Mouse (Mus musculus) liver (tissue): ENCODE measurements around the gene Vps26b.

ENCODE experiments used
- DNase-seq: peaks from one replicate; pipeline ENCODE4 v3.0.0-alpha.2; 2020; ENCODE audit warnings: mixed read lengths

Vps26b gene

DNA sequence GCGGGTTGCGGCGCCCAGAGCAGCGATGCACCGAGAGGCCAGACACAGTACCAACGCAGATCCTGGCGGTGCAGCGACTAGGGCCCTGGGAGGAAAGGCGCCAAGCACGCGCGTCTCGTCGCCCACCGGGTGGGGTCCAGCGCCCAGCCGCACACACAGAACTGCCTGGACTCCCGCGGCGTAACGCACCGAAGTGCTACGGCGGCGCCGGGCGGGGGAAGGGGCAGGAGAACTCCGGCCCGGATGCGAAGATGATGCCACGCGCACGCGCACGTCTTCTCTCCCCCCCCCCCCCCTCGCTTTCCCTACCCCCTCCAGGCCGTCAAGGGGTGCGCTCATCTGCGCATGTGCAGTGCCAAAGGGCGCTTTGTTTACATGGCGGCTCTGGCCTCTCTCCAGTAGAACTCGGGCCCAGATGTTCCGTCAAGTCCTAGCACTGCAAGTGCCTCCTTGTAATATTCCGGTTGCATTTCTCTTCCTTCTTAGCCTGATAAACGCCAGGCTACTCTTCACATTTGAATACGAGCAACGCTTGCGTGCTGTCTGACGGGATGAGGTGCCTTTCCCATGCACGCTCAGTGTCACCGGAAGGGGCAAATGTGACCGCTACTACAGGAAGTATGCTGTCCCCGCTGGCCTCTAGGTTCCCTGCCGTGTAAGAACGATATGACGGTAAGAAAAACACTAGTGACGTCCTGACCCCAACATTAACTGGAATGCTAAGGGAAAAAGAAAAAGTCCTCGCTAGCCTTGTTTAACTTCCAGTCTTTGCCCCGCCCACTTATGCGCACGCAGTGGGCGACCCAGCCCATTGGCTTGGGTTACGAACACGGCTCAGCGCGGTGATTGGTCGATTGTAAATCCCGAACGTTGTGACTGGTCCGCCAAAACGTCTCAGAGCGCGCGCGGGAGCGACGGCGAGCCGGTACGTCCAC lies at the start of gene Vps26b, which contains the start of gene Ncapd3:
TSS of gene Vps26b (minus strand) at position 238 of the 935 bp plus-strand sequence.
TSS of gene Ncapd3 (plus strand) at position 348 of the 935 bp plus-strand sequence.
- DNase-seq = peak; percentile 98

- no peak for DNase-seq
Measured at GRCm38 (mm10) chr9:27075812-27076211, 45.9 kb upstream of the Vps26b start.

DNA sequence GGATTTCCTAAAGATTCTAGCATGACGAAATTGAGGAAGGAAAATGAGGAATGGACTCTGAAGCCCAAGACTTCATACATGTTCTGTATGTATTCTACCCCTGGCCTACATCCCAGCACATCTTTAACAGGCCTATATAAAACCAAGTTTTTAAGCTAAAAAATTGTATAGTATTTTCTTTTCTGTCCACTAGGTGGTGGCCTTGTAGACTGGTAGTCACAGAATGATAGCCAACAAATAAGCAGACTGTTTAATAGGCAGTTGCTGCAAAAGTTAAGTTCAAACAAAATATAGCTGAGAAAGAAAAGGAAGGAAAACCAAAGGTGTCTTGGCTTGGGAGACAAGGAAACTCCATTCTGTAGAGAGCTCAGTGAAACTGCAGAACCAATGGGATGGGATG lies 44.8 kb upstream of the Vps26b start:
- no peak for DNase-seq

- no peak for DNase-seq
Measured at GRCm38 (mm10) chr9:27070895-27071294, 41.0 kb upstream of the Vps26b start.

- DNase-seq = no peak
Measured at GRCm38 (mm10) chr9:27058341-27058740, 28.5 kb upstream of the Vps26b start.

DNA sequence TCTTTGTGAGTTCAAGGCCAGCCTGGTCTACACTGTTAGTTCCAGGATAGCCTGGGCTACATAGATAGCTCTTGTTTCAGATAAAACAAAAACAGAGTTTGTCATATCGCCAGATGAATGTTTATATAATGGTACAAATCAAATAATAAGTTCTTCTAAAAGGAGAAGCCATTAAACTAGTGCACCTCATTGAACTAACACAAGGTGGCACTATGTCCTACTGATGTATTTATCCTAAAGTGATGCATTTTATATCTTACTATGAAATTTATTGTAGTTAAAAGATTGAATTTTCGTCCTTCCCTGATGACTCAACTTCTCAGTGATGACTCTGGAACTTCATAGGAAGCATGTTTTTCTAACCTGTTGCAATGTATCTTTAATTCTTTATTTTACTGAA lies 19.6 kb upstream of the Vps26b start:
- DNase-seq = no peak

DNA sequence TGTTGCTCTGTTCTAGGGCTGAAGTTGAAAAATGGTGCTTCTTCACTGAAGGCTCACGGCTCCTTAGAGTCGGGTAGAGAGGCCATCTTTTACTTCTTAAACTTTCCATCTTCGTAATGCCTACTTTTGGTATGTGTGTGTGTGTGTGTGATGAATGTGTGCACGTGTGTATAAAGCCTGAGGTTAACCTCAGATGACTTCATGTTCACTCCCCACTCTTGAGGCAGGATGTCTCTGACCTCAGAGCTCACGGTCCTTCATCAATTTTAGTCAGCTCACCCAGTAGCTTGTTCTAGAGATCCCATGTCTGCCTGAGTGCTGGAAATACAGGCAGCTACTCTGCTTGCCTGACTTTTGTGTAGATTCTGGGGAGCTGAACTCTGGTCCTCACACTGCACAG lies 14.0 kb upstream of the Vps26b start:
- no peak for DNase-seq

- DNase-seq = no peak
Measured at GRCm38 (mm10) chr9:27030763-27031100, 867 bp upstream of the Vps26b start.

- DNase-seq = peak; percentile 61
Measured at GRCm38 (mm10) chr9:27029022-27029827, 640 bp downstream of the Vps26b start.

GRCm38 (mm10) chr9:27026708-27027107 lies 3.2 kb downstream of the Vps26b start:
- no peak for DNase-seq

DNA sequence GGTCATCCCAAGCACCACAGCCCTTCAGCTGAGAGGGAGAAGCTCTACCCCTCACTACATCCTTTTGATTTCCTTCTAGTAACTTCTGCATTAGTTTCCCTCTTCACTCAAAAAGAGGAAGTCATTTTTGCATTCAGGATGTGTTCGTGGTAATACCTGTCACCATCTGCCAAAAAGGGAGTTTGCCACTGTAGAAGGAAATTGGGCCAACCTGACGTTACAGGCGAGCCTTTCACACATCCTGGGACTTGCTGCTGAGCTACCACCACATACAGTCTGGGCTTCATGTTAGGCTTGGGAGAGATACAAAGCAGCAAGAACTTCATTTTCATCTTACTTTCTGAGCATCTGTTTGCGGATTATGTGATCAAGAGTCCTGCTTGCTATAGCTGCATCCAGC lies 6.2 kb downstream of the Vps26b start:
- DNase-seq = no peak

DNA sequence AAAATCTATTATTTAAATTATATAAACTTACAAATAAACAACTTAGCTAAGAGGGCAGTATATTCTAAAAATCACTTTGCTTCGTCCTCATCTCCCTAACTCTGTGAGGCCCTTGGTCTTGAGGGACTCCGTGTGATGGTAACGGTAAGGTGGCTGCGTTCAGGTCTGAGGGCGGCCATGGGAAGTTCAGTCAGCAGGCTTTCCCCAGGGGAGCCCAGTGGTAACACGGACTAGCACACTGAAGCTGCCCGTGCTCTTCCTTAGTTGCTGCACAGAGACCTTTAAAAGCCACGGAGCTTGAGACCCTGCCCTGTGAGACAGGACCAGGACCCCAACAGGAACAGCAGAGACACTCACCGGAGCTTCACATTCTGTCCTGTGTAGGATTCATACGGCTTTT lies 10.9 kb downstream of the Vps26b start:
- DNase-seq = no peak

GRCm38 (mm10) chr9:27011572-27011971 lies 18.3 kb downstream of the Vps26b start:
- DNase-seq = no peak

DNA sequence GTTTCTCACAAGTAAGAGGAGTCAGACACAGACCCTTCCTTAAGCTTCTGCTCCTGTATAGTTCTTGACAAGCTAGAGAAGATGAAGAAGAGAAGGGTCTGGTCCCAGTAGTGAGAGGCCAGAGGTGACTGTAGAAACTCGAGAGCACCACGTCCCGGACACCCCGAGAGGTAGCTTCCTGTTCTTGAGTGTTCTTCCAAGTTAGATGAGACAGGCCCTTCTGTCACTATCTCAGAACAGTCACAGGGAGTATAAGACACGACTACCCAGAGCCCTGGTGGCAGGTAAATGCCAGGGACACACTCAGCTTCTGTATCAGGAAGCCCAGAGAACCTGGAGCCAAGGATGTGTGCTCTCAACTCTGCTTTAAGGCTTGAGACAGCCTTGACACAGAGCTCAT lies 20.6 kb downstream of the Vps26b start:
- no peak for DNase-seq

DNA sequence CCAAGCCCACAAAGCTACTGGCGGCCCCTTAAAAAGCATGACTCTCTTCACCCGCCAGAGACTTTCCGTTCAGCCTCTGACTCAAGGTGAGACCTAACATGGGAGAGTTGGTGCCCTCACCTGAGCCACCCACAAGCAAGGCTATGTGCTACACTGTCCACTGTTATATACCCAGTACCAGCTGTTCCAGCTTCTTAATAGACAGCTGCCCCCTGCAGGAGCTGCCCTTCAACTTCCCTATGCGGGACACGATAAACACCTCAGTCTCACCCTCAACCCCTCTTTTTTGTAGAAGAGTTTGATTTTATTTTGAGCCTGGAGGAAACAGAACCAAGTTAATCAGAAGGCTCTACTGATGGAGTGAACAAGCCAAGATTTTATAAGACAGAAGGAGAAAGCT lies 23.0 kb downstream of the Vps26b start:
- no peak for DNase-seq

- no peak for DNase-seq
Measured at GRCm38 (mm10) chr9:27005933-27006332, 23.9 kb downstream of the Vps26b start.

- no peak for DNase-seq
Measured at GRCm38 (mm10) chr9:27005231-27005630, 24.6 kb downstream of the Vps26b start.

GRCm38 (mm10) chr9:26999461-27000395 lies 30.1 kb downstream of the Vps26b start, which contains the start of the genes Acad8 and Thyn1:
TSS of gene Acad8 (minus strand) at chr9:26999566.
TSS of gene Thyn1 (plus strand) at chr9:26999710.
- peak; percentile 97 for DNase-seq

DNA sequence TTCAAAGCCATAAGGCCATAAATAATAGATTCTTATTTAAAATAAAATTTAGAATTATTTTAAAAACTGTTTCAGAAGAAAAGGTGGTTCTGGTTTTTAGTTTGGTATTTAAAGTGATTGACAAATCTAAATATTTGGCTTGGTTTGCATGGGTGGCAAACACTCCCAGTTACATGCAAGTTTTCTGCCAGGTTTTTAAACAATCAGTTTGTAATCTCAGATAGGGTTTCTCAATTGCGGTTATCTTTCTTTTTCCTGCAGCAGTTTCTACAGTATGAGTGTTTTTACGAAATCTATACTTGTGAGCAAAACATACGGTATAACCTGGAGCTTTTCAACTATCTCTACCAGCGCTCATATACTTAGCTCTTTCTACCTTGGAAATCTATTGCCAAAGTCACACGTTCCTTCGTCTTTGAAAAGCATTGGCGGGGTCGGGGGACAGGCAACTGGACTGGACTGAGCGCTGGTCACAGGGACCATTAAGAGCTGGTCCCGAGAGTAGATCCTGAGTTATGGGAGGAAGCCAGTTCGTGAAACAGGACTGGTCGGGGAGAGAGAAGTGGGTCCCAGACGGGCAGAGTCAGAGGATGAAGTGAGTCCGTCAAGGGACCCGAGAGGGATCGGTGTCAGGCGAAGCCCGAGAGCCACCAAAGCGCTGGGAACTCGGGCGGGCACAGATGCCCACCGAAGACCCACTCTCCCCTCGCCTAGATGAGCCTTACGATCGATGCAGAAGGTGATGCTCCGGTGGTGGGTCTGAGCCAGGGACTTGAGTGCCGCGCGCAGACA lies 31.0 kb downstream of the Vps26b start:
- DNase-seq = no peak

DNA sequence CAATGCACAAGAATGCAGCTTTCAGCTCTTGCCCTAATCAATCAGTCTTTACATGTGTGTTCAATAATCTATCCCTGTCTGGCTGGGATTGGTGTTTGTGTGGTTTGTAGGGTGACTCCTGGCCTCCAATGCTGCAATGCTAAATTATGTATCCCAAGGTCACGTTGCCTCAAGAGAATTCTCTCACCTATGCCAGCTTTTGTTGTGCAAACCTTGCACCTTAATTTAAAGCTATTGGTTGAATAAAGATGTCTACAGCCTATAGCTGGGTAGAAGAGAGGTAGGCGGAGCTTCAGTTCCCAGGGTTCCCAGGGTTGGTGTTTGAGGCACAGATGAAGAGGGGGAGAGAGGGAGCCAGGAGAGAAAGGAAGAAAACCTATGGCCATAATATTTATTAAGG lies 32.4 kb downstream of the Vps26b start:
- DNase-seq = no peak

- DNase-seq = no peak
Measured at GRCm38 (mm10) chr9:26997062-26997461, 32.8 kb downstream of the Vps26b start.

DNA sequence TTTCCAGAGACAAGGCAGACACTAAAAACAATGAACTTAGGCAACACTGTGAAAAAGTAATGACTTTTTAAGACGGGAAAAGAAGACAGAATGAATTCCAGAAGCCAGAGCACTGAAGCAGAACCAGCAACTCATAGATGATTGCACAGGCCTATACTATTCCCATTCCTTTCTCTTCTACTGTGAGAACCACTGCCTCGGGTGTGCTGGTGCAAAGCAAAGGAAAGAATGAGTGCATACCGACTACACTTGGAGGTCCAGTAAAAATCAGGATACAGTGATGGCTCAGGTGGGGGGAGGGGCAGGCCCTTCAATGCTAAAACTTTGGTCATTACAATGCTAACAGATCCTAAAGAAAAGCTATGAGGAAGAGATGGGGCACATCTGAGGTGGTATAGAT lies 36.0 kb downstream of the Vps26b start:
- no peak for DNase-seq
